Mouse (Mus musculus): ENCODE measurements at regions not wholly inside any gene's neighbourhood (a gene's known extent, or its start where the extent isn't known, plus 50 kb on each side); places are given as distances from the start of the nearest gene placed in this dataset.

DNA sequence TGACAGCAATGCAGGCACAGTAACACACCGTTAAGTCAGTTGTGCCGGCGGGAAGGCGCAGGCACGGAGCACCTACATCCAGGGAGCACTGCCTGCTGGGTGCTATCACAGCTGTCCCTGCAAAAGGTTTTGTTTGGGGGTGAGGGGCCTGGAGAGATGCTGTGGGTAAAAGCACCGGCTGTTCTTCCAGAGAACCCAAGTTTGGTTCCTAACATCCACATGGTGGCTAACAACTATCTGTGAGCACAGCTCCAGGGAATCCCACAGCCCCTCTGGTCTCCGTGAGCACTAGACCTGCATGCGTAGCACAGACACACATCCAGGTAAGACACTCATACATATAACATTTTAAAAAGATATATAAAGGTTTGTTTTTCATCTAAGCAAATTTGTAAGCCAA lies 72.0 kb upstream of the Slc38a4 start:
- DNase-seq (ENCODE audit: low spot score in 2 of 2) = no peak

DNA sequence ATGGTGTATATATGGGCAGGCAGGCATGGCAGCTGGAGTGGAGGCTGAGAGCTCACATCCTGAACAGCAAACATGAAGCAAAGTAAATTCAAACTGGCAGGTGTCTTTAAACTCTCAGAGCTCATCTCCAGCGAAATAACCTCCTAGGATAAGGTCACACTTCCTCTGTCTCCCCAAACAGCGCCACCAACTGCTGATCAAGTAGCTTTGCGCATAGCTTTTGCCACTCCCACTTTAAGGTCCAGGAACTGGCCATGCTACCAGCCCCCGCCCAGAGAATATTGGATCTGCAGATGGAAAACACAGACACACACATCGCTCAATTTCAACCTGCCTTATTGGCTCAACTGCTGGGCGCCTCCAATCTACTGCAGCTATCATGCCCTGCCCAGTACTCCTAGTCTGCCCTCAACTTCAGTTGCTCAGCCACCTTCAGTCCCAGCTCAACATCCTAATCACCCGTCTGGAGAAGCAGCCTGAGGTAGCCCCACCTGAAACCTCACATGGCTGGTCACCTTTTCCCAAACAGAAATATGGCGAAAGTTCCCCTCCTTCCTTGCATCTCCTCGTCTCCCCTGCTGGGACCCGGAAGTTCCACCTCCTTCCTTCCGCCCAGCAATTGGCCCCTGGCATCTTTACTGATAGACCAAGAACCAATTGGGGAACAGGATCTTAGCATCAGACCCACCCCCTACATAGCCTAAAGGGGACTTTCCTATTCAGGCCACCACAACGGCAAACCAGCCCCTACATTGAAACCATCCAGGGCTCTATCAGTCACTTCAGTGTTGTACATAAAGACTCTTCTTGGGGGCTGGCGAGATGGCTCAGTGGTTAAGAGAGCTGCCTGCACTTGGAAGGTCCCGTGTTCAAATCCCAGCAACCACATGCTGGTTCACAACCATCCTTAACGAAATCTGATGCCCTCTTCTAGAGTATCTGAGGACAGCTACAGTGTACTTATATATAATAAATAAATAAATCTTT lies 70.4 kb upstream of the Slc38a4 start:
- no peak for DNase-seq (ENCODE audit: low spot score in 2 of 2)

DNA sequence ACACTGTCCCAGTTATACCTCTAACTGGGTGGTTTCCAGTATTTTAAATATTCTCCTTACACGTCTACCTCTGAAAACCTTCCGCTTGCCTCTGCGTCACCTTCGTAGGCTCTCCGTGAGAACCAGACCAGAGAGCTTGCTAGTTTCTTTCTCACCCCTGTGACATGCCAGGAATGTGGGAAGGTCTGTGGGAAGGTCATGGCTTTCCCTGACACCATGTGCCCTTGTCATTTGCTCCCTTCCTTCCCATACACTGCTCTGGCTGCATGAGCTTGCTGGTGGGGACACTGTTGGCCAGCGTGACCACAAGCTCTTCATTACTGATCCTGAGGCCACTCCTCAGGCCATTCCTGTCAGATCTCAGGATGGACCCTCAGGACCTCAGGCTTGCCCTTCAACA lies 66.5 kb upstream of the Slc38a4 start:
- DNase-seq (ENCODE audit: low spot score in 2 of 2) = no peak

DNA sequence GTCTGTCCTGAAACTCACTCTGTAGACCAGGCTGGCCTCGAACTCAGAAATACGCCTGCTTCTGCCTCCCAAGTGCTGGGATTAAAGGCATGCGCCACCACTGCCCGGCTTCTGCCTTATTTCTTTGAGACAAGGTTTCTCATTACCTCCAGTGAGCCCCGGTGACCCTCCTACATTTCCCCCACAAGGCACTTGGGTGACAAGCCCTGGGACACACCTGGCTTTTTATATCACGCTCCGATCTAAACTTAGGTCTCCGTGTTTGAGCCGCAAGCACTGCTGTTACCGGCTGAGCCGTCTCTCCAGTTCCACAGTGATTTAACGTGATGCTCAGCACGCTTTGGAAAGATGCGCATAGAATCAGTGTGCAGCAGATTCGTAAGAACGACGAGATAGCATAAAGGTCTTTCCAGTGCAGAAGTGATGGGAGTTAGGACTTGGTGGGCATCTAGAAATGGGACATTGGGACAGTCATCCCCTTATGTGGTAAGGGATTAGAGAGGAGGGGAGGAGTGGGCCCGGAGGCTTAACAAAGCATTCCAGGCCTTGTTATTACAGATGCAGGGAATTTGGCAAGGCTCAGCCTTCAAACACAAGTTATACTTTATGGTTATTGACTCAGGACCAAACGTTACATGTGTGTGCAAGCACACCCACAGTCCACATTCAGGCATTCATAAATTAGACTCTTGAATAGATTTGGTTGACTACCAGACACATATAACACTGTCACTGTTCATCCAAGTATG lies 56.9 kb upstream of the Slc38a4 start:
- no peak for DNase-seq (ENCODE audit: low spot score in 2 of 2)

DNA sequence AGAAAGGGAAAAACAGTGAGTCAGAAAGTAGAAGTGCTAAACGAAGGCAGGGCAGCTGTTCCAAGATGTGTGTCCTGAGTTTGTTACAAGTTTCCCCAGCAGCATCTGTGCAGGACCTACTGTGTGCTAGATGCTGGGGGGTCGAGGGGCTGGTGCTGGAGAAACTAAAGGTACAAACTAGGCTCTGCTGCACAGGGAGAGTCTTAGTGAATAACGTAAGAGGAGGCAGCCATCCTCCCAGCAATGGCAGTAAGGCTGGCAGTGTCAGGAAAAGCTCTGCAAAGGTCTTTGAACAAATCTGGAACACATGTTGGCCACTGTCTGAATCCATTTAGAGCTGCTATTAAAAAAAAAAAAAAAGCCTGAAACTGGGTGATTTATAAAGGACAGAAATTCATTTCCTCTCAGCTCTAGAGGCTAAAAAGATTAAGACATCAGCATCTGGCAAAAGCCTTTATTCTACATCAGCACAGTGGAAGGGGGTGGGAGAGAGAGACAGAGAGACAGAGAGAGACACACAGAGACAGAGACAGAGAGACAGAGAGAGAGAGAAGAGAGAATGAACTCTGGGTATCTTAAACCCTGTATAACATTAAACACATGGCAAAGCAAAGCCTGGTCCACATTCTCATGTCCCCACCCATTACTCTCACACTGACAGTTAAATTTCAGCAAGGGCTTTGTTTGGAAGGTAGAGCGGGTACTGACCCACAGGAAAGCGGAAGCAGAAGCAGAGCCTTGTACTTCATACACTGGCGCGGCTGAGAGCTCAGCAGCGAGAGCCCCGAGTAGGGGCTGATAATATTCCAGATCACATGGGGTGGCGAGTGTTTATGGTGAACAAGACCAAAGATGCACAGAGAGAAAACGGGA lies 55.8 kb upstream of the Slc38a4 start:
- DNase-seq (ENCODE audit: low spot score in 2 of 2) = no peak

DNA sequence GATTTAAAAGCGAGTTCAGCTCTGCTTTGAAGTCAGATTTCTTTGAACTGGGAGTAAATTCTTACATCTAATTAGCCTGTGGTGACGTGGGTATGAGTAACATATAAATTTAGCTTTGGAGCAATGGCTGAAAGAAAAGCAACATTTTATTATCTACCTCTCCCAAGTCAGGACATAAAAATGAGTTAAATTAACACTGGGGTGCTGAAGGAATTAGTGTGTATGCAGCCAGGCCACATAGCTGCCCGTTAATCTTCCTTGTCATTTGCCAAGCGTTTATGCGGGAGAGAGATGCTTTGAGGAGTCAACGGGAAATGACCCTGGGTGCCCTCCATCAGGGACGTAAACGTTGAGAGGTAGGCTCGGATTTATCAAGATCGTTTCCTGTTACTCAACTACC lies 52.0 kb upstream of the Slc38a4 start:
- no peak for DNase-seq (ENCODE audit: low spot score in 2 of 2)

DNA sequence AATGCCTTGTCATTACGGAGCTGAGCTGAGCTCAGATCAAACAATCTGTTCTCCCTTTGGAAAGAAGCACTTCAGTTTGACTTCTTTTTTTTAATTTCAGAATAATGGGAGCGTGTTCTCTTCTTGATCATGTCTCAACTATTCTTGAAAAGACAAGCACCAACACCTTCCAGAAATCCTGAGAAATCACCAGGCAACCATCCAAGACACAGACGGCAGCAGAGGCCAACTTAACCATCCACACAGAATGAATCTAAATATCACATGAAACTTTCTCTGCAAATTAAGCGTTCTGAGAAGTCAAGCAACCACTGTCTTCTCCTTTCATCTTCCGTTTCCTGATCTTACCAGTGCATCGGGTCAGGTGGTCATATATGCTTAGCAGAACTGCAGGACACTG lies 50.8 kb upstream of the Slc38a4 start:
- DNase-seq (ENCODE audit: low spot score in 2 of 2) = no peak

Measured in gastrocnemius, adult 8-10 months (tissue).